Mouse (Mus musculus) heart, embryonic 14.5 days (tissue): Measurements from ENCODE around the gene Otud7a. TPM values are rescaled to one million over a fixed set of nuclear protein-coding genes. Genes with fewer than 3 reads are reported as not detected.

Experiments
- ATAC-seq: fragments of 200-750 bp; cut with Nextera tagmentation; 2 replicates; pipeline ENCODE4 v1.8.0; 2017; ENCODE audit warnings: low read depth, moderate TSS enrichment; ENCODE audit not compliant: insufficient number of reproducible peaks, insufficient read depth, low FRiP score
- H3K27ac ChIP-seq, 2 experiments: fragments of 200-500 bp in 1 of 2; fragments of 300-500 bp in 1 of 2; sonication (generic) in 1 of 2; replicated peaks in 1 of 2; 2 replicates each; pipeline ENCODE4 v1.5.1; 2012 to 2014; ENCODE audit warnings: low read depth in 2 of 2, low read length in 2 of 2, control low read depth in 1 of 2, mild to moderate bottlenecking in 1 of 2, mixed read lengths in 1 of 2; ENCODE audit not compliant: control insufficient read depth in 1 of 2, insufficient read depth in 1 of 2
- H3K27me3 ChIP-seq: fragments of 300-500 bp; sonication (generic); 2 replicates; pipeline ENCODE4 v1.6.1; 2014; ENCODE audit warnings: mild to moderate bottlenecking, low read length, control low read depth; ENCODE audit not compliant: control insufficient read depth, insufficient read depth
- H3K36me3 ChIP-seq: fragments of 300-500 bp; sonication (generic); 2 replicates; pipeline ENCODE4 v1.6.1; 2014; ENCODE audit warnings: mild to moderate bottlenecking, control low read depth, low read length, mixed read lengths; ENCODE audit not compliant: control insufficient read depth, insufficient read depth
- H3K4me1 ChIP-seq, 2 experiments: fragments of 200-500 bp in 1 of 2; fragments of 300-500 bp in 1 of 2; sonication (generic) in 1 of 2; 2 replicates each; pipeline ENCODE4 v1.6.1; 2012 to 2014; ENCODE audit warnings: low read length in 2 of 2, control low read depth in 1 of 2, mixed read lengths in 1 of 2; ENCODE audit not compliant: control insufficient read depth in 2 of 2, insufficient read depth in 2 of 2
- H3K4me2 ChIP-seq: fragments of 300-500 bp; sonication (generic); 2 replicates; pipeline ENCODE4 v1.6.1; 2014; ENCODE audit warnings: mild to moderate bottlenecking, low read length
- H3K4me3 ChIP-seq, 2 experiments: fragments of 200-500 bp in 1 of 2; fragments of 300-500 bp in 1 of 2; sonication (generic) in 1 of 2; 2 replicates each; pipeline ENCODE4 v1.5.1; 2012 to 2014; ENCODE audit warnings: low read length in 2 of 2, mild to moderate bottlenecking in 2 of 2, control low read depth in 1 of 2, low read depth in 1 of 2, moderate library complexity in 1 of 2; ENCODE audit not compliant: control insufficient read depth in 1 of 2, insufficient read depth in 1 of 2
- H3K9ac ChIP-seq: fragments of 300-500 bp; sonication (generic); 2 replicates; pipeline ENCODE4 v1.6.1; 2014; ENCODE audit warnings: mild to moderate bottlenecking, low read length
- H3K9me3 ChIP-seq: fragments of 300-500 bp; sonication (generic); 2 replicates; pipeline ENCODE4 v1.6.1; 2016; ENCODE audit warnings: low read length, control low read depth; ENCODE audit not compliant: control insufficient read depth
- WGBS: fragments of 180-500 bp; shearing (Covaris S2); extraction: QIAGEN DNeasy Blood & Tissue Kit; methylation state at CpG from one replicate; pipeline ENCODE4 v1.1.7; 2014; 5-methylcytosine and 5-hydroxymethylcytosine counted together
- polyA plus RNA-seq: library from polyadenylated mRNA; unstranded; fragments of >200 nt; fragmentation: Nextera tagmentation; extraction: Ambion mirVana; gene quantifications from 2 replicates; pipeline ENCODE4 v1.2.1, GENCODE M21; 2014

The Otud7a gene
- polyA plus RNA-seq, 1 experiment from 2014 or later, result 0.22 TPM

DNA sequence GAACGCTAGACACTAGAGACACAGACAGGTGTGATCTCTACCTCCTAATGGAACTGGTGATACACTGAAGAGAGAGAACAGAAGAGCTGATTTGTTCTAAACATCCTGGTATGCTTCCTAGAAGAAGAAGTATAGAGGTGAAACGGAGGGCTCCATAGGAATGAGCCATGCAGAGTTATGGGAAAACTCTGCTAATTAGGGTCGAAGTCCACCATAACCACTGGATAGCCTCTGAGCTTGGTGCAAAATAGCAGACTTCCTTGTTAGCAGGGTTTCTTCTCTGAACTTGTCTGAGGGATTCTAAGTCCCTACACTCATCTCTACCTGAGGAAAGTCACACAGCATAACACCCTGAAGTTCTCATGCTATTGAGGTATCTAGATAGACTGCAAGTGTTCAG lies 114.4 kb downstream of the Otud7a start:
- ATAC-seq, result no peak
- no peak overlapping the region for H3K9ac ChIP-seq
- H3K27me3 ChIP-seq, result no peaks in the 10 kb centered on the region
- H3K4me3 ChIP-seq, result no peak overlapping the region
- WGBS, result 75% methylated on average over 3 of the region's 3 CpGs
- no peak overlapping the region for H3K27ac ChIP-seq
- no peak overlapping the region for H3K4me2 ChIP-seq
- H3K4me1 ChIP-seq, result no peaks in the 10 kb centered on the region
- H3K36me3 ChIP-seq, result no peaks in the 10 kb centered on the region
- no peaks in the 10 kb centered on the region for H3K9me3 ChIP-seq

- Histone ChIP-seq H3K36me3 (no peaks in the 10 kb centered on the region), H3K4me1 (no peaks in the 10 kb centered on the region), H3K4me2 (no peak overlapping the region), H3K9me3 (no peaks in the 10 kb centered on the region), H3K9ac (no peak overlapping the region), H3K27me3 (no peaks in the 10 kb centered on the region), H3K27ac (no peak overlapping the region), H3K4me3 (no peak overlapping the region)
- whole genome bisulfite sequencing, result 67% methylated on average over 1 of the region's 1 CpGs
- no peak for ATAC-seq
Observed at GRCm38 (mm10) chr7:63559679-63560078, 115.1 kb downstream of the Otud7a start.

GRCm38 (mm10) chr7:63583310-63583709 lies 138.8 kb downstream of the Otud7a start:
- WGBS, result 71% methylated on average over 2 of the region's 2 CpGs
- Histone ChIP-seq H3K4me2 (no peak overlapping the region), H3K27ac (no peak overlapping the region), H3K27me3 (no peaks in the 10 kb centered on the region), H3K4me3 (no peak overlapping the region), H3K36me3 (no peaks in the 10 kb centered on the region), H3K9me3 (no peaks in the 10 kb centered on the region), H3K4me1 (no peaks in the 10 kb centered on the region), H3K9ac (no peak overlapping the region)
- no peak for ATAC-seq

- no peak for ATAC-seq
- Histone ChIP-seq H3K27me3 (no peaks in the 10 kb centered on the region), H3K4me3 (no peak overlapping the region), H3K36me3 (no peaks in the 10 kb centered on the region), H3K4me1 (no peaks in the 10 kb centered on the region), H3K9me3 (no peaks in the 10 kb centered on the region), H3K4me2 (no peak overlapping the region), H3K27ac (no peak overlapping the region), H3K9ac (no peak overlapping the region)
- WGBS, result 50% methylated on average over 2 of the region's 2 CpGs
Observed at GRCm38 (mm10) chr7:63586184-63586870, 141.8 kb downstream of the Otud7a start.

DNA sequence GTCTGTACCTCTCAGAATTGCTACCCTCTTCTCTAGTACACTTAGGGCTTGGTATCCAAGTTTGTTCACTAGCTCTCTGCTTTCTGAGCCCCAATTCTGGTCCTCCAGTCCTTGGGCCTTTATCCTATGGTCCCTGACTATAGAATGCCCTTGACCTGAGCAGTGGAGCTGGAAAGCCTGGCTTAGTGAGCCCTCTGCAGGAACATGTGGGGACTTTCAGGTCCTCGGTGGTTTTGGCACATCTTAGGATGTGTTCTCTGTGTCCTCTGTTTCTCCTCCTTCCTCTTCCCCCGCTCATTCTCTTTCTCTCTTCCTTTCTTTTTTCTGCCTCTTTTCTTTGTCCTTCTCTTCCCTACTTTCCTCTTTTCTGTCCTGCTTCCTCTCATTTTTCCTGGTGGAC lies 145.8 kb downstream of the Otud7a start:
- Histone ChIP-seq H3K27ac (no peak overlapping the region), H3K4me1 (no peaks in the 10 kb centered on the region), H3K36me3 (no peaks in the 10 kb centered on the region), H3K27me3 (no peaks in the 10 kb centered on the region), H3K4me3 (no peak overlapping the region), H3K9me3 (no peaks in the 10 kb centered on the region), H3K9ac (no peak overlapping the region), H3K4me2 (no peak overlapping the region)
- no peak for ATAC-seq
- 53% methylated on average over 2 of the region's 2 CpGs for WGBS

DNA sequence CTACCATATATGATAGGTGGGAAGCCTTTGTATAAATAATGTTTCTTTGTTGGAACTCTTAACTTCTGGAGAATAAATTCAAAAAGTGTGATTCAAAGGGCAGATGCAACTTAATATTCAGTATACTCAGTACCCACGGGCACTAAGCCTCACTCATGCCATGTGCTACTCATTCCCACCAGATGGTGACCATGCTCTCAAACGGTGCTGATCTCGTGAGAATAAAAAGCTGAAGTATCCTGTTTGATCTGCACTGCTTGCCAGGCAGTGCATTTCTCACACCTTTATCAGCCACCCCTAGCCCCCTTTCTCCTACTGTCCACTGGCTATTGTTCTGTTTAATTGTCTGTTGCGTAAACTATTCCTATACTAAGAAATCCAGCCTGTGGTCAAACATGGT lies 146.8 kb downstream of the Otud7a start:
- Histone ChIP-seq H3K27ac (no peak overlapping the region), H3K4me3 (no peak overlapping the region), H3K4me2 (no peak overlapping the region), H3K36me3 (no peaks in the 10 kb centered on the region), H3K27me3 (no peaks in the 10 kb centered on the region), H3K4me1 (no peaks in the 10 kb centered on the region), H3K9me3 (no peaks in the 10 kb centered on the region), H3K9ac (no peak overlapping the region)
- ATAC-seq, result no peak
- WGBS, result 57% methylated on average over 4 of the region's 4 CpGs

DNA sequence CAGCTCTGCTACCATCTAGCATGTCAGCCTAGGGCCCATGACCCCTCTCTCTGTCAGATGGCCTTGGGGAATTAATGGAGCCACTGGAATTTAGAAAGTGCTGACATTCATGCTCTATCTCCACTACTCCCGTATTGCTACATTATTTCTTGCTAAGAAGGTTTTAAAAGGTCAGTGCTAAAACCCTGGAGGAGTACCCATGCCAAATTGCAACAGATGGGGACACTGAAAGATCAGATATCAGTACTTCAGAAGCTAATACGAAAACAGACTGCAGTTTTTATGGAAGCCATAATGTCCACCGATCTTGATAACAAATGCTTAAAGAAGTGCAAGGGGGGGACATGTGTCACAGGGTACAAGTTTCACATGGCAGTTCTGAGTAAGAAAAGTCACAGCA lies 147.5 kb downstream of the Otud7a start:
- H3K4me2 ChIP-seq, result no peak overlapping the region
- H3K4me1 ChIP-seq, result no peaks in the 10 kb centered on the region
- no peaks in the 10 kb centered on the region for H3K9me3 ChIP-seq
- H3K9ac ChIP-seq, result no peak overlapping the region
- 61% methylated on average over 3 of the region's 3 CpGs for WGBS
- no peak overlapping the region for H3K4me3 ChIP-seq
- no peak for ATAC-seq
- H3K27ac ChIP-seq, result no peak overlapping the region
- no peaks in the 10 kb centered on the region for H3K36me3 ChIP-seq
- H3K27me3 ChIP-seq, result no peaks in the 10 kb centered on the region

DNA sequence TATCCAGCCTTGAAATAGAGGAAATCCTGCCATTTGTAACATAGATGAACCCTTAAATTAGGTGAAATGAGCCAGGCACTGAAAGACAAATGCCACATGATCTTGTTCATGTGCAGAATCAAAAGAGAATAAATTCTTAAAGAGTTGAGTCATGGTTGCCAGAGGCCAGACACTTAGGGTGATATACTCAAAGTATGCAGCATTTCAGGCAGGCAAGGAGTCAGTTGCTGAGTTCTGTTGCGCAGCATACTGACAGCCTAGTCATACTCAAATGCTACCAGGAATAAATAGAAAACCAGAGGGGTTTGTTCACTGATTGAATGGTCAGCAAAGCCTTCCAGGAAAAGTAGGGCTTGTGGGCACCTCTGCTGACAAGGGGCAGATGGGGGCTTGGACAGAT lies 160.3 kb downstream of the Otud7a start:
- Histone ChIP-seq H3K36me3 (no peaks in the 10 kb centered on the region), H3K9me3 (no peaks in the 10 kb centered on the region), H3K4me3 (no peak overlapping the region), H3K27ac (no peak overlapping the region), H3K4me1 (0 out of 4 replicates have a peak, but pooled peaks cover 0 to 2% of the 10 kb centered on the region in 2 experiments), H3K4me2 (no peak overlapping the region), H3K27me3 (no peaks in the 10 kb centered on the region), H3K9ac (no peak overlapping the region)
- ATAC-seq, result no peak
- 58% methylated on average over 1 of the region's 1 CpGs for WGBS
